Mouse (Mus musculus) testis, adult 2 months (tissue): Measurements from ENCODE around the gene Gatad2a. TPM values are rescaled to one million over a fixed set of nuclear protein-coding genes. Genes with fewer than 3 reads are reported as not detected.

Experiments
- H3K27ac ChIP-seq: fragments of 200-500 bp; 2 replicates; pipeline ENCODE4 v1.5.1; 2012; ENCODE audit warnings: low read depth, low read length; ENCODE audit not compliant: control insufficient read depth, insufficient read depth
- H3K27me3 ChIP-seq: fragments of 200-500 bp; 2 replicates; pipeline ENCODE4 v1.6.1; 2012; ENCODE audit warnings: mild to moderate bottlenecking, low read length, moderate library complexity; ENCODE audit not compliant: control insufficient read depth, insufficient read depth
- H3K36me3 ChIP-seq: fragments of 200-500 bp; 2 replicates; pipeline ENCODE4 v1.6.1; 2012; ENCODE audit warnings: mild to moderate bottlenecking, low read length; ENCODE audit not compliant: control insufficient read depth, insufficient read depth
- H3K4me1 ChIP-seq: fragments of 200-500 bp; 2 replicates; pipeline ENCODE4 v1.6.1; 2012; ENCODE audit warnings: low read length; ENCODE audit not compliant: control insufficient read depth, insufficient read depth
- H3K4me3 ChIP-seq: fragments of 200-500 bp; 2 replicates; pipeline ENCODE4 v1.5.1; 2012; ENCODE audit warnings: low read depth, mild to moderate bottlenecking, low read length, moderate library complexity, mixed read lengths; ENCODE audit not compliant: control insufficient read depth
- CTCF ChIP-seq: fragments of 200-500 bp; IDR thresholded peaks from 2 replicates; pipeline ENCODE4 v1.5.1; 2012; ENCODE audit warnings: low read depth, mild to moderate bottlenecking, inconsistent platforms, low read length, moderate library complexity; ENCODE audit not compliant: control insufficient read depth, insufficient read depth, insufficient replicate concordance
- POLR2A ChIP-seq: fragments of 200-500 bp; IDR thresholded peaks from 2 replicates; pipeline ENCODE4 v1.6.1; 2012; ENCODE audit warnings: low read depth, mild to moderate bottlenecking, inconsistent platforms, low read length, moderate library complexity; ENCODE audit not compliant: control insufficient read depth
- polyA plus RNA-seq: library from polyadenylated mRNA; depleted of rRNA; stranded (reverse); fragments of >200 nt; gene quantifications from 2 replicates; pipeline ENCODE4 v1.2.3, GENCODE M21; 2012

Gene Gatad2a
- polyA plus RNA-seq, 1 experiment = 80.8 TPM

DNA sequence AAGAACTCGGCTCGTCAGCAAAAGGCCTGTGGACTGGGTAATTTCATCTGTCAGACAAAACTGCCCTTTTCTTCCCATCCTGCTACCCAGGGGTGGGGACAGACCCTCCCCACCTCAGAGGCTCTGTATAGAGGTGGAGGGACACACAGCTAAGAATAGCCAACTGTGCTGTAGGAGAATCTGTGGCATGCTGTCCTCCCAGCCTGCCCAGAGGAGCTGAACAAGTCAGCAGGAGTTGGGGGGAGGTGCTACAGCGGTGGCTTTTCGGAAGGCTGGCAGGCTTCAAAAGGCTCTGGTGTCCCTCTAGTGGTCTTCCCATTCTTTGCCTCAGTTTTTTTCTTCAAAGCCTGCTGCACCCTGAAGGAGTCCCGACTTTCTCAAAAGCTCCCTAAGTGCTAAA lies 80.4 kb downstream of the Gatad2a start:
- Histone ChIP-seq H3K4me1 (peaks cover 2% of the 10 kb centered on the region), H3K27me3 (no peaks in the 10 kb centered on the region), H3K4me3 (no peak overlapping the region), H3K27ac (no peak overlapping the region), H3K36me3 (no peaks in the 10 kb centered on the region; the same call in 1 of the 2 replicates)
- TF ChIP-seq POLR2A = no peak

DNA sequence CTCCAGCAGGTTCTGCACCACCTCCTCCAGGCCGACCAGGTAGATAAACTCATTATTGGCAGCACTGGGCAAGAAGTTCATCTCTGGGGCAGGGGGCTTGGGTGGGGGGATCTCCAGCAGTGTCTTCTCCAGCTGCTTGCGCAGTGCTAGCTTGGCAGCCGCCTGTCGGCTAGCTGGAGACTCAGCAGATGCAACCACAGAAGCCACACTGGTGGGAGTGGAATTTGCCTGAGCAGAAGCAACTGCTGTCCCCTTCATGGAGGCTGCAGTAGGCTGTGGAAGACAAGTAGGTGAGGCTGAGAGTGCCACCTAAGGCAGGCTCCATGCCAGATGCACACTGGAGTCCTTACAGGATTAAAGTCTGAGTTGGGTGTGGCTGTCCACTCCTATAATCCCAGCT lies 81.7 kb downstream of the Gatad2a start:
- Histone ChIP-seq H3K4me1 (no peaks in the 10 kb centered on the region), H3K27me3 (no peaks in the 10 kb centered on the region), H3K27ac (no peak overlapping the region), H3K36me3 (no peaks in the 10 kb centered on the region; the same call in 1 of the 2 replicates), H3K4me3 (no peak overlapping the region)
- TF ChIP-seq POLR2A = no peak

DNA sequence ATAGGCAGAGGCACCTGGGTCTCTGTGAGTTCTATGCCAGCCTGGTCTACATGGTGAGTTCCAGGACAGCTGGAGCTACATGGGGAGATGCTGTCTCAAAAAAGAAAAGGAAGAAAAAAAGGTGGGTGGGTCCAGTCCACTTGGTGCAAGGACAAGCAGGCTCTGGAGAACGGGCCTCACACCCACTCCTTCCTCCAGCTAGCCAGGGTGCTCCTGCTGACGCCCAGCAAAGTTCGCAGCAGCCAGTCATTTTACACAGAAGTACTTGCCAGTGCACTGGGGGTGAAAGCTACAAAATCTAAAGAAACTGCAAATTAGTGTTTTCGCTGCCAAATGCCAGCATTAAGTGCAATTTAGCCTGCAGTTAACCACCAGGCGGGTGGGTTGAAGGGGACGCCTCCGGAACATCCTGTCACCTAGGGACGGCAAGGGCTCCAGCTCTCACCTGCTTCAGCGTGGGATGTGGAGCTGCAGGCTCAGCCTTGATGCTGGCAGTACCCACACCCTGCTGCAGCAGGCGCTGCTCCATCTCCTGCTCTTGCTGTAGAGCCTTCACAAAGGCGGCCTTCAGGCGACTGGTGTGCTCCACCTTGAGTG lies 83.6 kb downstream of the Gatad2a start:
- Histone ChIP-seq H3K4me1 (no peaks in the 10 kb centered on the region), H3K4me3 (no peak overlapping the region), H3K27ac (no peak overlapping the region), H3K27me3 (no peaks in the 10 kb centered on the region), H3K36me3 (no peaks in the 10 kb centered on the region; the same call in 1 of the 2 replicates)
- TF ChIP-seq POLR2A (no peak), CTCF (no peak)

DNA sequence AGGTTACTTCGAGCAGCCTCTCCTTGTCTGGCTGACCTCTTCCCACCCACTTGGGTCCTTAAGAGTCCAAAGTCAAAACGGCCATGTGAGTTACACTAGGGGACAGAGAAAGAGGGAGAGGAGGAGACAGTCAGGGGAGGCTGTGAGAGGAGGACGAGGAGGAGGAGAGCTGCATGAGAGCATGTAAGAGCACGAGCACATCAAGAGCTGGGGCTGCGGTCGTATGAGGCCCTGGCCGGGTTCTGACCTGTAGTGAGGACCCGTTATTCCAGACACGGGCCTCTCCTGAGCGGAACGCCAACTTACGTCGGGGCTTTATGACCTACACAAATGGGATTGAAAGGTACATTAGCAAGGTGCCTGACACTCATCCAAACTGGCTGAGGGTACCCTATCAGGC lies 84.3 kb downstream of the Gatad2a start:
- H3K27me3 ChIP-seq = no peaks in the 10 kb centered on the region
- no peak overlapping the region for H3K4me3 ChIP-seq
- H3K27ac ChIP-seq = no peak overlapping the region
- TF ChIP-seq CTCF (no peak), POLR2A (no peak)
- H3K36me3 ChIP-seq = no peaks in the 10 kb centered on the region
- H3K4me1 ChIP-seq = no peaks in the 10 kb centered on the region

DNA sequence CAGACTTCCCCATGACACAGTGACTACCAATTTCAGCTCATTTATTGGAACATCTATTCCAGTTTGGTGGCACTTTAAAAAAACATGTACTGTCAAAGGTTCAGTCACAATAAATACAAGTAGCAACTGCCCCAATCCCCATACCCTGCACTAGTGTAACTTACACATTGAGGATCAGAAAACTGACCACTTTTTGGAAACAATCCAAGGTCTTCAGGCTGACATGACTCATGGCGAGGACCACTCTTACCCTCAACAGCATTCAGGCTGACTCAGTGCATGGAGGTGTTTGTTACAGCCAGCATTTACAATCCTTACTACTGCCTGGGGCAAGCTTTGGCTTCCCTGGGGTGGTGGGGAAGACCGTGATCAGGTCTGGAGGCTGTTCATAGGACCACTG lies 89.1 kb downstream of the Gatad2a start:
- H3K4me1 ChIP-seq = peaks cover 19% of the 10 kb centered on the region
- no peaks in the 10 kb centered on the region for H3K27me3 ChIP-seq
- no peak overlapping the region for H3K4me3 ChIP-seq
- no peaks in the 10 kb centered on the region for H3K36me3 ChIP-seq
- TF ChIP-seq POLR2A = no peak
- TF ChIP-seq CTCF = no peak
- H3K27ac ChIP-seq = no peak overlapping the region

DNA sequence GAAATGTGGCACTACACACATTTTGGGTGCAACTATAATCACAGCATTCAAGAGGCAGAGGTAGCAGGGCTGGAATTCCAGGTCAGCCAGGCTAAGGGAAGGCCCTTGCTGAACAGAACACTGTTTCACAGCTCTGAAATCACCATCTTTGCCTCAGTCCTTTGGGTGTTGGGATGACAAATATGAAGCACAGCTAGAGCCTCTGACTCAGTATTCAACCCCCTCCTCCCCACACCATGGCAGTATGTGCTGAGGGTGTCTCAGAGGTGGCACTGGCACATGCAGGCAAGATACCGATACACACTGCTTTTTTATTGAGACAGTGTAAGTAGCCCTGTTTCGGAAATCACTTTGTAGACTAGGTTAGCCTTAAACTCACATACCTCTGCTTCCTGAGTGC lies 89.9 kb downstream of the Gatad2a start:
- Histone ChIP-seq H3K4me3 (no peak overlapping the region), H3K27me3 (no peaks in the 10 kb centered on the region), H3K4me1 (peaks cover 24% of the 10 kb centered on the region), H3K36me3 (no peaks in the 10 kb centered on the region), H3K27ac (no peak overlapping the region)
- TF ChIP-seq POLR2A (no peak), CTCF (no peak)

DNA sequence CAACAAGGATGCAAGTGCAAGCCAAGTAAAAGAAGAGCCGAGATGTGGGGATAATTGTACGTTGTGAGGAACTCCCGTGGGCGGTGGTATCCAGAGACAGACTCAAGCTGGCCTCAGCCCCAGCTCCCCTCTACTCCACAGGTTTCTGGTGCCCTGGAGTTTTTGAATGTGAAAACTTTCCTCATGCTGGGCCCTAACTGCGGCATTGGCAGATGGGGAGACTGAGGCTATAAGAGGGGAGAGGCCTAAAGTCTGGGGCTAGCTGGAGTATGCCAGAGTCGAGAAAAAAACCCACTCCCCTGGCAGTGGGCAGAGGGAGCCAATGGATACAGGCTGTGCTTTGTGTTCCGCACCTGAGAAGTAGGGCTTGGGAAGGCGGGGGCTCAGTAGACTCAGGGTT lies 92.1 kb downstream of the Gatad2a start:
- Histone ChIP-seq H3K4me3 (peak overlapping the region; percentile 99), H3K27me3 (no peaks in the 10 kb centered on the region), H3K4me1 (peaks cover 24% of the 10 kb centered on the region), H3K36me3 (no peaks in the 10 kb centered on the region), H3K27ac (no peak overlapping the region)
- no peak for TF ChIP-seq POLR2A
- no peak for TF ChIP-seq CTCF

DNA sequence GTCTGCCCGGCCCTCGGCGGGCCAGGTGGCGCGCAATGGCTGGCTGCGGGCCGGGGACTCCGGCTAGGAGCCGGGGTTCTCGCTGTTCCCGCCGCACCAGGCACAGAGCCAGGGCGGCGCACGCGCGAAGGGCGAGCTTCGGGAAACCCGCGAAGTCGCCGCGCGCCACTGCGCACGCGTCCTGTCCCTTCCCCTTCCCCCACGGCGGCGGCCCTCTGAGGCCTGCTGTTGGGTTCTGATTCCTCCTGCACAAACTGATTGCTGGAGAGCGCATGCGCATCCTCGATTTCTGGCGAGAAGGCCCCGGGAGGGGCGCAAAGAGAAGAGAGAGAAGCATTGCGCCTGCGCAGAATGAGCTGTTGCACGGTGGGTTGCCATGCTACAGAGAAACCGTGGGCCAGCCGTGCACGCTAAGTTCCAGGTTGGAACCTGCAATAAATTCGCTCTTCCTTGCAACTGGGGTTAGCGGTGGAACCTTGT lies 93.1 kb downstream of the Gatad2a start:
- Histone ChIP-seq H3K4me3 (peak overlapping the region; percentile 99), H3K27ac (peak overlapping the region; percentile 97), H3K36me3 (no peaks in the 10 kb centered on the region), H3K4me1 (peaks cover 24% of the 10 kb centered on the region), H3K27me3 (no peaks in the 10 kb centered on the region)
- TF ChIP-seq CTCF = no peak
- TF ChIP-seq POLR2A = no peak; the same call in 1 of the 2 replicates
